ENCODE assay signal across 24 mouse cellular contexts in the genomic region with DNA sequence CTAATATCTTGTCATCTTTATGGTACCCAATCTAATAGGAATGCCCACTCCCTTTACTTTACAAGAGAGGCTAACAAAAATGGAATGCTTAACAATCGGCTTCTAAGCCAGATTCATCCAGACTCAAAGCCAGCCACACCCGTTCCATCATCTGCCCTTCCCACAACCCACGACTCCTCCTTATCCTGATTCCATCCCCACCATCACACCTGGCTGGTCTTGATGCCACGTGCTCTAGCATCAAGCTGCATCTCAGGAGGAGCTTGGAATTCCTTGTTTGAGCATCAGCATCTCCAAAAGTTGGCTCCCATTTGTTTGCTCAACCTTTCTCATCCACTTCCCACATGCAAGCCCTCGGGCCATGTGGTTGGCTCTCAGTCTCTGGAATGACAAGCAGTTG.
"Had no signal": no experiment of that assay in that cellular context is flagged by ENCODE, and none has a peak within 500 bp of the region (broad histone marks: within the 10 kb centered on the region; RNA-seq: fewer than 3 reads in every experiment).

No protein-coding gene starts in this region.

- H3K4me1 ChIP-seq: liver, embryonic 13.5 days had no signal

- H3K4me3 ChIP-seq: heart, adult 2 months; heart, embryonic 13.5 days; heart, embryonic 15.5 days; hindbrain, embryonic 13.5 days; hindbrain, embryonic 15.5 days; kidney, embryonic 15.5 days; limb, embryonic 12.5 days; liver, embryonic 13.5 days had no signal

- H3K27me3 ChIP-seq: heart, embryonic 15.5 days; hindbrain, embryonic 15.5 days; liver, embryonic 13.5 days had no signal

- H3K36me3 ChIP-seq: heart, embryonic 13.5 days; heart, embryonic 15.5 days; hindbrain, embryonic 13.5 days; hindbrain, embryonic 15.5 days; kidney, embryonic 15.5 days; limb, embryonic 12.5 days; liver, embryonic 13.5 days had no signal

- DNase-seq: gastrocnemius, postnatal 14 days; gastrocnemius, postnatal 36 days; heart, adult 11 months; heart, adult 2 months; heart, postnatal 14 days; heart, postnatal 36 days; kidney, adult 11 months; kidney, adult 2 months; kidney, adult 9 months; kidney, postnatal 14 days; kidney, postnatal 36 days; layer of hippocampus, adult 9-11 months; layer of hippocampus, postnatal 36 days; left cerebral cortex, postnatal 4 days; liver; liver, embryonic 13.5 days had no signal

- H3K9ac ChIP-seq: heart, embryonic 13.5 days; heart, embryonic 15.5 days; hindbrain, embryonic 13.5 days; hindbrain, embryonic 15.5 days; kidney, embryonic 15.5 days; limb, embryonic 12.5 days; liver, embryonic 13.5 days had no signal

- H3K27ac ChIP-seq: heart, adult 2 months; heart, embryonic 13.5 days; heart, embryonic 15.5 days; hindbrain, embryonic 13.5 days; hindbrain, embryonic 15.5 days; hindbrain, postnatal 0 days; kidney, embryonic 15.5 days; kidney, postnatal 0 days; limb, embryonic 12.5 days; liver, embryonic 13.5 days had no signal

- H3K9me3 ChIP-seq: heart, embryonic 13.5 days; heart, embryonic 15.5 days; hindbrain, embryonic 13.5 days; hindbrain, embryonic 15.5 days; kidney, embryonic 15.5 days; limb, embryonic 12.5 days; liver, embryonic 13.5 days had no signal
